Mouse (Mus musculus) testis, adult 2 months (tissue): ENCODE measurements around the gene Tmco2. TPM values are rescaled to one million over a fixed set of nuclear protein-coding genes. Genes with fewer than 3 reads are reported as not detected.
"Not testable (repeated sequence)": the region's sequence is repeated elsewhere in the genome, so short reads cannot be mapped to it uniquely, and the experiment has no call there.

Source experiments
- H3K27ac ChIP-seq: fragments of 200-500 bp; 2 replicates; pipeline ENCODE4 v1.5.1; 2012; ENCODE audit warnings: low read depth, low read length; ENCODE audit not compliant: control insufficient read depth, insufficient read depth
- H3K27me3 ChIP-seq: fragments of 200-500 bp; 2 replicates; pipeline ENCODE4 v1.6.1; 2012; ENCODE audit warnings: mild to moderate bottlenecking, low read length, moderate library complexity; ENCODE audit not compliant: control insufficient read depth, insufficient read depth
- H3K36me3 ChIP-seq: fragments of 200-500 bp; 2 replicates; pipeline ENCODE4 v1.6.1; 2012; ENCODE audit warnings: mild to moderate bottlenecking, low read length; ENCODE audit not compliant: control insufficient read depth, insufficient read depth
- H3K4me1 ChIP-seq: fragments of 200-500 bp; 2 replicates; pipeline ENCODE4 v1.6.1; 2012; ENCODE audit warnings: low read length; ENCODE audit not compliant: control insufficient read depth, insufficient read depth
- H3K4me3 ChIP-seq: fragments of 200-500 bp; 2 replicates; pipeline ENCODE4 v1.5.1; 2012; ENCODE audit warnings: low read depth, mild to moderate bottlenecking, low read length, moderate library complexity, mixed read lengths; ENCODE audit not compliant: control insufficient read depth
- CTCF ChIP-seq: fragments of 200-500 bp; IDR thresholded peaks from 2 replicates; pipeline ENCODE4 v1.5.1; 2012; ENCODE audit warnings: low read depth, mild to moderate bottlenecking, inconsistent platforms, low read length, moderate library complexity; ENCODE audit not compliant: control insufficient read depth, insufficient read depth, insufficient replicate concordance
- POLR2A ChIP-seq: fragments of 200-500 bp; IDR thresholded peaks from 2 replicates; pipeline ENCODE4 v1.6.1; 2012; ENCODE audit warnings: low read depth, mild to moderate bottlenecking, inconsistent platforms, low read length, moderate library complexity; ENCODE audit not compliant: control insufficient read depth
- polyA plus RNA-seq: library from polyadenylated mRNA; depleted of rRNA; stranded (reverse); fragments of >200 nt; gene quantifications from 2 replicates; pipeline ENCODE4 v1.2.3, GENCODE M21; 2012; rRNA removed

The Tmco2 gene
- polyA plus RNA-seq, 1 experiment = 582 TPM

GRCm38 (mm10) chr4:121077915-121078646 is 30.9 kb downstream of the Tmco2 start:
- Histone ChIP-seq H3K4me3 (no peak overlapping the region), H3K4me1 (no peaks in the 10 kb centered on the region), H3K36me3 (no peaks in the 10 kb centered on the region; the same call in 1 of the 2 replicates), H3K27ac (no peak overlapping the region), H3K27me3 (no peaks in the 10 kb centered on the region)
- TF ChIP-seq POLR2A = no peak
- TF ChIP-seq CTCF = no peak

DNA sequence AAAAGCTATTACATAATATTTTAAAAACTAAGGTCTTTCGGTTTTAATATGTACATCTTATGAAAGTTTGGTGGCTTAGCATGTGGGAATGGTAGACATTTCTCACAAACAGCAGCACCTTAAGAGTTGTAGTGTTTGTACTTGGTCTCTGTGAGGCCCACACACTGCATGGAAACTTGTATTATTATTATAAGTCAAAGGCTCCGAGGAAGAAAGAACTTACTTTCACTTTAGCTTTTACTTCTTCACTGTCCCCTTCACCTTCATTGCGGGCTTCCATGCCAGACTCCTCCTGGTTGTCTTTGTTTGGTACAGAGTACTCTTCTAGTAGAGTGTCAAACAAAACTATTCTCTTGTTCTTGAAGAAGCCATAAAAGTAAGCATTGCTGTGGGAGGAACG is 34.8 kb downstream of the Tmco2 start:
- H3K4me1 ChIP-seq = no peaks in the 10 kb centered on the region
- H3K4me3 ChIP-seq = no peak overlapping the region
- H3K36me3 ChIP-seq = no peaks in the 10 kb centered on the region; the same call in 1 of the 2 replicates
- no peak for TF ChIP-seq POLR2A
- no peak for TF ChIP-seq CTCF
- no peaks in the 10 kb centered on the region for H3K27me3 ChIP-seq
- H3K27ac ChIP-seq = no peak overlapping the region

DNA sequence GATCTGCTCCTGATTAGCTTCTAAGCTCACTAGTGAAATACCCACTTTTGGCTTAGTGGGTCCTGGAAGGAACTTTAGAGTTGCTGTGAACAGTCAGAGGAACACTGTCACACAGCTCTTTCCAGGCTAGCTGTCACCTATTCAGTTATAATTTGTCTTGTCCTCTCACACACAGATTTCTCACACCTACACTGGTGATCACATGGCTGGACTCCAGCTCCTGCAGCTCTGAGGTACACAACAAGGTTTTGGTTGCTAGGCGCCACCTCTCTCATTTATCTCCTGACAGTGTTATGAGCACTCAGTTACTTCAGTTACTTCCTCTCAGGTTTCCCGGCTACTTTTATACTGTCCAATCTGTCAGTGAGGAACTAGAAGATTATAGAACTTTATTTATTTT is 43.7 kb downstream of the Tmco2 start:
- H3K4me3 ChIP-seq = no peak overlapping the region
- no peak for TF ChIP-seq CTCF
- no peak for TF ChIP-seq POLR2A
- H3K27me3 ChIP-seq = no peaks in the 10 kb centered on the region
- no peaks in the 10 kb centered on the region for H3K4me1 ChIP-seq
- H3K36me3 ChIP-seq = peaks cover 2% of the 10 kb centered on the region; the same call in 1 of the 2 replicates
- H3K27ac ChIP-seq = no peak overlapping the region

DNA sequence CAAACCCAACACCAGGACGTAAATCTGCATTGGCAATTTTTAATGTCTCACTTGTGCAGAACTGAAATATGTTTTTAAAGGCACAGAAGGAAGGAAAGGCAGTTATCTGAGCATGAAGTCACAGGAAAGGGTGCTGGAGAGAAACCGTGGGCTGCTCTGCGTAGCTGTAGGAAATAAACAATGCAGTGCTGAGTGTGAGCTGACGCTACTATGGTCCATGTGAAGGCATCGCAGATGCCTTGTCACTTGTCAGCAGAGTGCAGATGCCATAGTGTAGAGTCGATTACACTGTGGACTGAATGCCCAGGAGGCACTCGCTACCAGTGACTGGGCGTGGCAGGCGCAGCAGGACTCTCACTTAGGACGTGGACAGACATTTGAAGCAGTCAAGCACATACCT is 49.8 kb downstream of the Tmco2 start:
- H3K36me3 ChIP-seq, H3K27ac ChIP-seq, H3K4me3 ChIP-seq, H3K4me1 ChIP-seq, H3K27me3 ChIP-seq: not testable (repeated sequence)

GRCm38 (mm10) chr4:121057032-121057431 is 52.0 kb downstream of the Tmco2 start:
- Histone ChIP-seq H3K4me3 (no peak overlapping the region), H3K27me3 (no peaks in the 10 kb centered on the region), H3K36me3 (no peaks in the 10 kb centered on the region; the same call in 1 of the 2 replicates), H3K27ac (no peak overlapping the region), H3K4me1 (peaks cover 10% of the 10 kb centered on the region)
- TF ChIP-seq POLR2A (no peak), CTCF (no peak)

GRCm38 (mm10) chr4:121056342-121056741 is 52.7 kb downstream of the Tmco2 start:
- H3K4me1 ChIP-seq = peaks cover 11% of the 10 kb centered on the region
- no peak overlapping the region for H3K4me3 ChIP-seq
- H3K27ac ChIP-seq = no peak overlapping the region
- no peaks in the 10 kb centered on the region; the same call in 1 of the 2 replicates for H3K36me3 ChIP-seq
- TF ChIP-seq CTCF (peak; percentile 50; the same call in 1 of the 2 replicates), POLR2A (no peak)
- no peaks in the 10 kb centered on the region for H3K27me3 ChIP-seq

Other genes starting within 250 kb of the Tmco2 start
- gene Exo5, start 184.2 kb downstream of the Tmco2 start, polyA plus RNA-seq = 10.6 and 10.9 TPM in 2 replicates
- 1.8 and 2.4 TPM in 2 replicates for gene Zfp69, start 157.5 kb downstream of the Tmco2 start, polyA plus RNA-seq
- gene Smap2, start 92.0 kb downstream of the Tmco2 start, polyA plus RNA-seq = 14.1 and 17.2 TPM in 2 replicates
- gene Col9a2, start 69.8 kb downstream of the Tmco2 start, polyA plus RNA-seq = 0.04 and 0.10 TPM in 2 replicates
- 6.3 and 7.8 TPM in 2 replicates for gene Zmpste24, start 11.0 kb downstream of the Tmco2 start, polyA plus RNA-seq
- gene Rlf, start 105.9 kb upstream of the Tmco2 start, polyA plus RNA-seq = 3.9 and 4.7 TPM in 2 replicates
- 0.08 and 0.26 TPM in 2 replicates for gene Gm12888, start 215.7 kb upstream of the Tmco2 start, polyA plus RNA-seq